Mouse (Mus musculus) lung, adult 2 months (tissue): ENCODE measurements around the gene Sstr1.

Source experiments
- CTCF ChIP-seq: fragments of 200-500 bp; IDR thresholded peaks from 2 replicates; pipeline ENCODE4 v1.5.1; 2011; ENCODE audit warnings: mild to moderate bottlenecking, low read length, control low read depth; ENCODE audit not compliant: insufficient read depth
- POLR2A ChIP-seq: fragments of 200-500 bp; IDR thresholded peaks from 2 replicates; pipeline ENCODE4 v1.6.1; 2011; ENCODE audit warnings: low read depth, mild to moderate bottlenecking, control low read depth, low read length, borderline replicate concordance; ENCODE audit errors: extremely low read depth

- TF ChIP-seq POLR2A = no peak
- TF ChIP-seq CTCF = no peak
Observed at GRCm38 (mm10) chr12:58213451-58214288, 2.1 kb downstream of the Sstr1 start.
